Mouse (Mus musculus) neutrophil, adult 5-6 weeks (primary cell): ENCODE data around the gene Nav2. TPM values are rescaled to one million over a fixed set of nuclear protein-coding genes. Genes with fewer than 3 reads are reported as not detected.

Source experiments
- ATAC-seq: fragments of 151-379, 151-347 bp; 2 replicates; pipeline ENCODE4 v1.8.0; 2017; ENCODE audit warnings: mild to moderate bottlenecking, moderate TSS enrichment; ENCODE audit not compliant: insufficient number of reproducible peaks, poor library complexity, low FRiP score, severe bottlenecking; ENCODE audit errors: extremely low read depth
- total RNA-seq: library from RNA; stranded (forward); fragments of 200-1000 nt; gene quantifications from 2 replicates; pipeline ENCODE4 v1.2.3, GENCODE M21; 2017

Nav2 gene
- total RNA-seq, 1 experiment from 2014 or later: 3.1 TPM

DNA sequence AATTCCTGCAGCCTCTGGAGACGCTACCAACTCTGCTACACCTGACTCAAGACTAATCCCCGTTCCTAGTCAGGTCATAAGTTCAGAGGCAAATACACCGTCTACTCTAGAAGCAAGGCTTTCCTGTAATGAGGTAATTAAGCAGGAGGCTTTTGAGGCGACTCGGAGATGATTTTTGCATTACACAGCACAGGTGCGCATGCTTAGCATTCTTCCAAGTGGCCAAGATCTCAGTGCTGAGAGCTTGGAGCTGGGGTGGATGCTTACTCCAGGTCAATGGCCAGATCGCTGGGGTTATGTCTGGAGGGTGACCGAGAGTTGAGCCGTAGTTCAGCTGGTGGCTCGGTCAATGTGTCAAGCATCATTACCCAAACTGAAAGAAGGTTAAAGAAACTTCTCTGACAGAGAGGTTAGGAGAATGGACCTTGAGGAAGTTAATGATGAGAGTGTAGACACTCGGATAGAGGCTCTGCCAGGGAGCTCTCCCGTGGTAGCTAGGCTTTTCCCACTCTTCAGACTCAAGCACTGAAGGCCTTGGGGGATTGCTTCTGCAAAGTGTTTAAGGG is 161.0 kb downstream of the Nav2 start:
- no peak for ATAC-seq

GRCm38 (mm10) chr7:49070621-49071020 is 162.1 kb downstream of the Nav2 start:
- peak; percentile 30; the same call in 1 of the 2 replicates for ATAC-seq

DNA sequence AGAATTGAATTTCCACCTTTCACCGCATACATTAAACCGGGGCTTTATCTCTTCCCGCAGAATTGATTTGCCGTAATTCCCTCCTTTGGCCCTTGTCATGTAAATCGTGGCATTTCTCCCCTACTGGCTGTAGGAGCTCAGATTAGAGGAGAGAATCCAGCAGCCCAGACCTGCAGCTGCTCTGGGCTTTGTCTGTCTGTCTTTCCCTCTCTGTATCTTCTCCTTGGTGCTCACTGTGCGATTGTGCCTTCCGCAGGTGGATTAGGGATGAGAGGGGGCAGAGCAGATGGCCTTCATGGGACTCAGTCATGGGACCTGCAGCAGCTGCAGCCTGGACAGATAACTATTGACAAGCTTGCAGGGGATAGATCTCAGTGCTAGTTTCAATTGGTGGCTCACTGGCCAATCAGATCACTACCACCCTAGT is 162.6 kb downstream of the Nav2 start:
- no peak for ATAC-seq

GRCm38 (mm10) chr7:49075333-49075934 is 166.9 kb downstream of the Nav2 start:
- ATAC-seq: no peak

DNA sequence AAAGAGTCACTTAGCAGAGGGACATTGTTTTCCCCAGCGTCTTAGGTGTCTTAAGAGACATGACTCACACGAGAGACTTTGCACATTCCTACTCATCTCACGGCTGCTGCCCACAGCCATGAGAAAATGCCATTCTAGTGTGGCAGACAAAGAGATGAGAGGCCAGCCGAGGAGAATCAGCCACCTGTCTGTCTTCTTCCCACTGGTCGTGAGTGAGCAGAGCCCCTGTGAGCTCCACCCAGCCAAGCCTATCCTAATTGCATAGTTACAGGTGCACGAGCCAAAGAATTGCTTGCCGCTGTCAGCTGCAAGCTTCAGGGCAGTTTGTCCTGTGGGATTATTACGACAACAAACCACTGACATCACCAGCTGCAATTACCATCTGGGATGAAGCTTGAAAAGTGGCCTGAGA is 167.8 kb downstream of the Nav2 start:
- no peak for ATAC-seq

GRCm38 (mm10) chr7:49078930-49079329 is 170.4 kb downstream of the Nav2 start:
- no peak for ATAC-seq

- no peak for ATAC-seq
These were observed 174.2 kb downstream of the Nav2 start for GRCm38 (mm10) chr7:49082585-49083165.

GRCm38 (mm10) chr7:49084768-49085167 is 176.3 kb downstream of the Nav2 start:
- ATAC-seq: no peak

DNA sequence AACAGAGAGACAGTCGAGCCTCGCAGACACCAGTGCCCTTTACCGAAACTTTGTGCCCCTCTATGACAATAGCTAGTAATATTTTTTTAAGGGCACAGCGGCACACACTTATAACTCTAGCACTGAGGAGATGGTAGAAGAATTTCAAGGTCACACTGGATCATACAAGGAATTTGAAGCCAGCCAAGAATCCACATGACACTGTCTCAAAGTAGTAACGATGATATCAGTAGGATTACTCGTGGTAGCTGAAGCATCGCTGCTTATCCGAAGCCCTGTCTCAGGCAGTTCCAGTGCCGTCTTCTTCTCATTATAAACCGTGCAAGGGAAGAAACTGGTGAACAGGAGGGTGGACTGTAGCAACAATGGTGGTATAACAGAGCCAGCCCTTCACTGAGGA is 177.2 kb downstream of the Nav2 start:
- no peak for ATAC-seq

DNA sequence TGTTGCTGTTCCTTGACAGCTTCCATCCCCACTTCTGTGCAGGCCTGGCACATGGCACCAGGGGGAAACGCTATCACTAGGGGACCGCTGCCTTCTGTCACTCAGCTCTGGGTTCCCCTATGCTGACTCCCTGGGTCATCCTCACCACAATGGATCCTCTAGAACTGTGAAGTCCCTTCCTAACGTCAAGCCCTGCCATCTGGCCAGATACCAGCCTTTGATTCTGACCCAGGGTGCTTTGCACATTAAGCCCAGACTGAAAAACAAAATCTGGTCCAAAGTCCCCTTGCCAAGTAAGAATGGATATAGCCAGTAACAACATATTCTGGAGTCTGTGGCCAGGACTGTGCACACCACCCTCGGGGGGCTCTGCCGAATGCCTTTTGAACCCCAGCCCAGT is 178.6 kb downstream of the Nav2 start:
- no peak for ATAC-seq

GRCm38 (mm10) chr7:49088198-49088912 is 179.8 kb downstream of the Nav2 start:
- no peak for ATAC-seq

DNA sequence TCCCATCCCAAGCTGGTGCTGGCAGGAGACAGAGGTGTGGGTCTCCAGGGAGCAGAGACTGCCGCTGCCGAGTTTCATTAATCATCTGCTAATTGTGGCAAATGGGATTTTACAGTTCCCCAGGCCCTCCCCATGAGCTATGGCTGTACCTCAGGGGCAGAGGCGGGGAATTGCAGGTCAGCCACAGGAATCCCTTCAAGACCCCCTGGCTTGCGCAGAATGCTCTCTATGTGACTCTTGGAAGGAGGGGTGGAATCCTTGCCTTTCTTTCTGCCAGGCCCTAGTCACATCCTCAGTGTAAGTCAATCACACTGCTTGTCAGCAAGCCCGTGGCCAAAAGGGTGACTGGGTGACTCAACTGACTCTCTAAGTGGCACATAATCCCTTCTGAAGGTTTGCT is 182.9 kb downstream of the Nav2 start:
- ATAC-seq: no peak

- ATAC-seq: no peak
These were observed 183.4 kb downstream of the Nav2 start for GRCm38 (mm10) chr7:49091921-49092320.

DNA sequence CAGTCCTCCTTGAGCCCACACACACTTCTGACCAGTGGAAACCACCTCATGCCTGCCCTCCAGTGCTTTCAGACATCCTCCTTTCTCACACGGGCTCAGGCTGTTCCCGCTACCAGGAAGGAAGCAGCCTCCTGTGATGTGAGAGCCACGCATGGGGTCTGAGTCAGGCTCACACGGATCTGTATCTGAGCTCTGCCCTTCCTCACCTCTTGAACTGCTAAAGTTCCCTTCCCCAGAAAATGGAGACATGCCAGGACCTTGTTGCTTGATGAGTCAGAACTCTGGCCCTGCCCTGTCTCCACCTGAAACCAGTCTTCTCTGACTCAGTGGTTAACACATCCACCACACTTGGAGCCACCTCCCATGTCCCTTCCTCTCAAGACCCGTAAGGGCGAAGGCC is 185.1 kb downstream of the Nav2 start:
- no peak; the same call in 1 of the 2 replicates for ATAC-seq

- no peak for ATAC-seq
These were observed 186.0 kb downstream of the Nav2 start for GRCm38 (mm10) chr7:49094531-49094930.

- ATAC-seq: no peak
These were observed 192.8 kb downstream of the Nav2 start for GRCm38 (mm10) chr7:49101291-49101690.

GRCm38 (mm10) chr7:49102223-49102622 is 193.7 kb downstream of the Nav2 start:
- no peak for ATAC-seq

DNA sequence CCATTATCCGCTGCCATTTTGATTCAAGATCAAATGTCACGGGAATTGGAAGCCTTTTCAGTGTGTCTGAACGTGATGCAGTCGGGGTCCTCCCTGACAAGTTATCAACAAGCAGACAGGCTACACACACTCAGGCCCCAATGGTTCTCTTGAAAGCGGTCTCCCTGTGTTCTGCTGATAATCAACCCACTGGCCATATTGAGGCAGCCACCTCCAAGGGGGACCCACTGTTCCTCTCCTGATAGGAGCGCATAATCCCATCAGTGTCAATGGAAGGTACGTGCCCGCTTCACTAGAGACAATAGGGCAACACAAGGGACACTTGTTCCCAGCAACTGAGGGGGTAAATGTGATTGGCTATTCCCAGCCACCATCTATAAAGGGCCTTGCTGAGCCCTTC is 195.9 kb downstream of the Nav2 start:
- no peak for ATAC-seq

GRCm38 (mm10) chr7:49104793-49105192 is 196.3 kb downstream of the Nav2 start:
- ATAC-seq: no peak

DNA sequence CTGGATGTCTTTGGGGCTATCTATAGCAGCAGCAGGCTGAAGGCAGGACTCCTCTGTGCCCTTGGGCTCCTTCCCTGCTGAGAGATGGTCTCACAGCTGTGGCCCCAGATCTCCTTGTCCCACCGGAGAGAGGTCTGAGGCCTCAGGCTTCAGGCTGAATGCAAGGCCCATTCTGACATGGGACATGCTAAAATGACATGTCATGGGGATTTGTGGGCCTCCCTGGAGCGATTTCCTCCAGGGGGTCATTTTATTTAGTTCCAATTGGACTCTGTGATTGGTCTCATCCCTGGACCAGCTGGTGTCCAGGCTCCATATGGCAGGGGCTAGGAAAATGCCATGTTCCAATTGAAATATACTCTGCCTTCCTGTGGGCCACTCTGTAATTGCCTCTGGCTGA is 197.0 kb downstream of the Nav2 start:
- no peak for ATAC-seq
